Mouse (Mus musculus) small intestine, adult 2 months (tissue): ENCODE results near the gene Ppfibp2.

Experiments used
- CTCF ChIP-seq: fragments of 200-500 bp; IDR thresholded peaks from 2 replicates; pipeline ENCODE4 v1.5.1; 2012; ENCODE audit warnings: low read depth, mild to moderate bottlenecking, control low read depth, inconsistent platforms, low read length, moderate library complexity, mixed read lengths; ENCODE audit not compliant: insufficient replicate concordance, insufficient read length; ENCODE audit errors: extremely low read depth
- POLR2A ChIP-seq: fragments of 200-500 bp; IDR thresholded peaks from 2 replicates; pipeline ENCODE4 v1.6.1; 2012; ENCODE audit warnings: low read depth, mild to moderate bottlenecking, control low read depth, inconsistent platforms, low read length, moderate library complexity

DNA sequence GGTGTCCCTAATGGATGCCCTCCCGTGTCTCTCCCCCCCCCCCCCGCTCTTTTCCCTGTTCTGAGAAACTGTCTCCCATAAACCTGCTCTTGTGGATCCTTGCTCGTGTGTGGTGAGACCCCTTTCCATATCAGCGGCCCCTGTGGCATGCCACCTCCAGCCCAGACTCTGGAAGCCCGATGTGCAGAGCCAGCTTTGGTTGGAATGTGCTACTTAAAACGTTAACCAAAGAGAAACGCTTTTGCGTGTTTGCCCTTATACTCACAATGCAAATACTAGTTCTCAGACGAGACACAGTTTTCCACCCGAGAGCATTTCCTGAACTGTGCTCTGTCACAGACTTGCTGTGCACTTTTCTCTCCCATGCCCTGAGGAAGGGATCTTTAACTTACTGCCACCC is 135.6 kb downstream of the Ppfibp2 start:
- TF ChIP-seq CTCF (no peak), POLR2A (no peak)
